Mouse (Mus musculus) thymus, adult 2 months (tissue): ENCODE data around the gene Dlx1.

Experiments used
- CTCF ChIP-seq: fragments of 200-500 bp; IDR thresholded peaks from 2 replicates; pipeline ENCODE4 v1.5.1; 2012; ENCODE audit warnings: mild to moderate bottlenecking, control low read depth, low read length, moderate library complexity, borderline replicate concordance; ENCODE audit not compliant: control insufficient read depth, poor library complexity, insufficient read depth; ENCODE audit errors: extremely low read depth
- POLR2A ChIP-seq: fragments of 200-500 bp; IDR thresholded peaks from 2 replicates; pipeline ENCODE4 v1.6.1; 2012; ENCODE audit warnings: mild to moderate bottlenecking, low read length, control low read depth, moderate library complexity; ENCODE audit not compliant: control insufficient read depth, poor library complexity, insufficient read depth; ENCODE audit errors: extremely low read depth

DNA sequence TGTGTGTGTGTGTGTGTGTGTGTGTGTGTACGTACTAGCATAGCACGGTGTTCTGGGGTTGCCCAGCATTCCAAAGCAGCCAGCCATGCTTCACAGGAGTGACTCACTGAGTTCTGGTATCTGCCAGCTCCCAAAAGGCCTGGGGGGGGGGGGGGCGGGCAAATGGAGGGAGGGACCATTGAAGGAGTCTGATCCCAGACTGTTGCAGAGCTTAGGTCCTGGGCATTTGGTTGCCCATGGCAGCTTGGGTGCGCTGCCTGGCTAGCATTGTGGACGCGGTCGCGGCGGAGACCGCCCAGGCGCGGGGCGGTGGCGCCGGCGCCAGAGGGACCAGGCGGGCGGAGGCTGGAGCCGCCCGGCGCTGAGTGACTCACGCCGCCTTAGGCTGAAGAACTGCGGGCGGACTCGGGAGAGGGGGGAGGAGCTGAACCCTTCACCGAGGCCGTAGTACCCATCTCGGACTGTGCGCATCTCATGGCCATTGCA lies 14.9 kb downstream of the Dlx1 start:
- TF ChIP-seq CTCF (no peak), POLR2A (no peak)
